Mouse (Mus musculus) forebrain, embryonic 10.5 days (tissue): Measurements from ENCODE around the gene Bbx. TPM values are rescaled to one million over a fixed set of nuclear protein-coding genes. Genes with fewer than 3 reads are reported as not detected.

Experiments used
- DNase-seq: peaks from one replicate; pipeline ENCODE4 v3.0.0-alpha.2; 2017; ENCODE audit warnings: low spot score; ENCODE audit errors: extremely low spot score
- H3K27ac ChIP-seq: fragments of 300-500 bp; sonication (generic); 2 replicates; pipeline ENCODE4 v1.5.1; 2016; ENCODE audit warnings: mild to moderate bottlenecking
- H3K27me3 ChIP-seq: fragments of 300-500 bp; sonication (generic); 2 replicates; pipeline ENCODE4 v1.6.1; 2016; ENCODE audit warnings: mild to moderate bottlenecking; ENCODE audit not compliant: poor library complexity, severe bottlenecking
- H3K36me3 ChIP-seq: fragments of 300-500 bp; sonication (generic); replicated peaks from 2 replicates; pipeline ENCODE4 v1.6.1; 2016; ENCODE audit warnings: mild to moderate bottlenecking, moderate library complexity
- H3K4me1 ChIP-seq: fragments of 300-500 bp; sonication (generic); 2 replicates; pipeline ENCODE4 v1.6.1; 2016
- H3K4me3 ChIP-seq: fragments of 300-500 bp; sonication (generic); 2 replicates; pipeline ENCODE4 v1.5.1; 2016; ENCODE audit warnings: mild to moderate bottlenecking, moderate library complexity
- H3K9me3 ChIP-seq: fragments of 300-500 bp; sonication (generic); 2 replicates; pipeline ENCODE4 v1.6.1; 2016; ENCODE audit warnings: mild to moderate bottlenecking, moderate library complexity
- WGBS: fragments of 180-500 bp; shearing (Covaris S2); methylation state at CpG from one replicate; pipeline ENCODE4 v1.1.7; 2016; 5-methylcytosine and 5-hydroxymethylcytosine counted together
- polyA plus RNA-seq: library from polyadenylated mRNA; unstranded; fragments of >200 nt; fragmentation: Nextera tagmentation; extraction: Ambion mirVana; gene quantifications from 2 replicates; pipeline ENCODE4 v1.2.1, GENCODE M21; 2016

Gene Bbx
- polyA plus RNA-seq, 1 experiment from 2014 or later = 39.4 TPM

GRCm38 (mm10) chr16:50298743-50299443, 133.3 kb downstream of the Bbx start:
- Histone ChIP-seq H3K9me3 (no peaks in the 10 kb centered on the region), H3K36me3 (no peaks in the 10 kb centered on the region), H3K27me3 (no peaks in the 10 kb centered on the region), H3K4me3 (no peak overlapping the region), H3K4me1 (peaks cover 7% of the 10 kb centered on the region), H3K27ac (no peak overlapping the region)
- DNase-seq = no peak
- WGBS = 67% methylated on average over 8 of the region's 8 CpGs

GRCm38 (mm10) chr16:50293502-50294228, 138.5 kb downstream of the Bbx start:
- DNase-seq = no peak
- Histone ChIP-seq H3K27ac (no peak overlapping the region), H3K27me3 (no peaks in the 10 kb centered on the region), H3K36me3 (no peaks in the 10 kb centered on the region), H3K4me3 (no peak overlapping the region), H3K4me1 (no peaks in the 10 kb centered on the region), H3K9me3 (no peaks in the 10 kb centered on the region)
- WGBS = 89% methylated on average over 4 of the region's 4 CpGs

- Histone ChIP-seq H3K27ac (no peak overlapping the region), H3K4me1 (no peaks in the 10 kb centered on the region), H3K36me3 (no peaks in the 10 kb centered on the region), H3K27me3 (no peaks in the 10 kb centered on the region), H3K9me3 (no peaks in the 10 kb centered on the region), H3K4me3 (no peak overlapping the region)
- DNase-seq = no peak
- 96% methylated on average over 5 of the region's 5 CpGs for WGBS
Observed at GRCm38 (mm10) chr16:50292834-50293233, 139.4 kb downstream of the Bbx start.

DNA sequence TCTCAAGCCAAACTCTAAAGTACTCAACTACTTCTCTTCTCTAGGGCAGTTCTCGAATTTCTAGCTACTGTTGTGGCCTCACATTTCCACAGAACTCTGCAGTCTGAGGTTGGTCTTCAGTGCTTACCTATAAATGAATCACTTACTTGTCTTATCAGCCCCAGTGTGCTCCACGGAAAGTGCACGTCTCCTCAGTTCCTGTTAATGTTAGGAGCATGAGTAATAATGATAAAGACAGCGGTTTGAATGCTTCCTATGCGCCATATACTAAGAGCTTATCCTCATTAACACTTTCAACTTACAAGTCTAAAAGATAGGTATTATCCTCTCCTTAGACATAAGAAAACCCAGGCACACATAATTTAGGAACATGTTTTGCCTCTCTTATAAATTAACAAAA, 142.4 kb downstream of the Bbx start:
- Histone ChIP-seq H3K27ac (no peak overlapping the region), H3K36me3 (no peaks in the 10 kb centered on the region), H3K27me3 (no peaks in the 10 kb centered on the region), H3K4me1 (no peaks in the 10 kb centered on the region), H3K9me3 (no peaks in the 10 kb centered on the region), H3K4me3 (no peak overlapping the region)
- WGBS = 91% methylated on average over 5 of the region's 5 CpGs
- DNase-seq = no peak

DNA sequence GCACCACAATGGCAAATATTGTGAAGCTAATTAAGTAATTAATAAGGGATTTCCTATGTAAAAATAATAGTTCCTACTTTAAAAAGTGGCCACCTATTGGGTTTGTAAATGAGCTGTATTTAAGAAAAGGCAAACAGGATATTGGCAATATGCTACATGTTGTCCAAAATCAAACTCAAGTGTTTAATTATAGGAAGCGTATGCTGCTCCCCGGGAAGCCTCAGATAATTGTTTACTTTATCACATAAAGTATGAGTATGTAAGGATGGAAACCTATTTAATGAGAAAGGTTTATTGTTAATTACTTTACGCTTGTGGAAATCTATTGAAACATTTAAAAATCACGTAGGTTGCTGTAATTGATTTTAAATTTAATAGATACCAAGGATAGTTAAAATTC, 159.4 kb downstream of the Bbx start:
- 89% methylated on average over 4 of the region's 4 CpGs for WGBS
- H3K27me3 ChIP-seq = no peaks in the 10 kb centered on the region
- DNase-seq = no peak
- H3K27ac ChIP-seq = no peak overlapping the region
- no peaks in the 10 kb centered on the region; the same call in 1 of the 2 replicates for H3K36me3 ChIP-seq
- H3K4me1 ChIP-seq = no peaks in the 10 kb centered on the region
- H3K4me3 ChIP-seq = no peak overlapping the region
- no peaks in the 10 kb centered on the region for H3K9me3 ChIP-seq

DNA sequence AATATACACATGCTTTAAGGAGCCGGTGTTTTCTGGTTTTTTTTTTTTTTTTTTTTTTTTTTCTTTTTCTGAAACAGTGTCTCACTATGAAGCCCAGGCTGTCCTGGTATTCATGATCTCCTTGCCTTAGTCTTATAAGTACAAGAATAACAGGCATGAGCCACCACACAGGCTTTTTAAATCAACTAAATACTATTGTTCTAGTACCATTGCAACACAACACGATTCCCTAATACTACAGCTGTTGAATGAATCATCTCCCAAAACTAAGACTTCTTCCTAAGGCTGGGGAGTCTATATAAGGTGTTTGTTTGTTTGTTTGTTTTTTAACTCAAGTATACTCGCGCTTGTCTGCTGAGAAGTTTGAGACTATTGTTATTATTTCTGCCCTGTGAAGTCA, 169.5 kb downstream of the Bbx start:
- H3K9me3 ChIP-seq = no peaks in the 10 kb centered on the region
- no peak overlapping the region for H3K4me3 ChIP-seq
- H3K27me3 ChIP-seq = no peaks in the 10 kb centered on the region
- peaks cover 17% of the 10 kb centered on the region for H3K36me3 ChIP-seq
- H3K27ac ChIP-seq = no peak overlapping the region
- 92% methylated on average over 4 of the region's 4 CpGs for WGBS
- no peaks in the 10 kb centered on the region for H3K4me1 ChIP-seq
- no peak for DNase-seq

DNA sequence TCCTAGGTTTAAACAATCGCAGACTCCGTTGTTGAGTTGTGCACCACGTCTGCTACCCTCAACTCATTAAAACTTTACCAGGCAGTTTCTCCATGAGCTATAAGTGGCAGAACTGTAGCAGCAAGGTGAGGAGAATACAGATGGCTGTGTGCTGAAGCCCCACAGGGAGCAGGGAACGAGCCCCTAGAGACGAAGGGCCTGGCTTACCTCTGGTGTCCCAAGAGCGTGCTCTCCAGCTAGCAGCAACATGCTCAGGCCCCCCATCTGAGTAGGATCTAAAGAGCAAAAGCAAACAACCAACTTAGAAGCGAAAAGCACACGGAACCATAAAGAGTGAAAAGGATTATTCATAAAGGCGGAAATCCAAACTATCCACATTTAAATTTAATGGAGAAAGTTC, 170.0 kb downstream of the Bbx start:
- Histone ChIP-seq H3K27me3 (no peaks in the 10 kb centered on the region), H3K36me3 (peaks cover 17% of the 10 kb centered on the region), H3K27ac (no peak overlapping the region), H3K4me3 (no peak overlapping the region), H3K4me1 (no peaks in the 10 kb centered on the region), H3K9me3 (no peaks in the 10 kb centered on the region)
- no peak for DNase-seq
- WGBS = 89% methylated on average over 9 of the region's 9 CpGs

- DNase-seq = no peak
- no peaks in the 10 kb centered on the region for H3K9me3 ChIP-seq
- H3K4me1 ChIP-seq = no peaks in the 10 kb centered on the region
- no peak overlapping the region for H3K27ac ChIP-seq
- peaks cover 17% of the 10 kb centered on the region for H3K36me3 ChIP-seq
- no peaks in the 10 kb centered on the region for H3K27me3 ChIP-seq
- no peak overlapping the region for H3K4me3 ChIP-seq
Observed at GRCm38 (mm10) chr16:50261741-50262140, 170.4 kb downstream of the Bbx start.

GRCm38 (mm10) chr16:50254522-50255159, 177.5 kb downstream of the Bbx start:
- no peaks in the 10 kb centered on the region for H3K36me3 ChIP-seq
- 88% methylated on average over 5 of the region's 5 CpGs for WGBS
- H3K4me1 ChIP-seq = no peaks in the 10 kb centered on the region
- no peak overlapping the region for H3K4me3 ChIP-seq
- H3K27me3 ChIP-seq = no peaks in the 10 kb centered on the region
- no peaks in the 10 kb centered on the region for H3K9me3 ChIP-seq
- no peak for DNase-seq
- no peak overlapping the region for H3K27ac ChIP-seq

- 0 out of 2 replicates have a peak, but pooled peaks cover 8% of the 10 kb centered on the region for H3K36me3 ChIP-seq
- 90% methylated on average over 6 of the region's 6 CpGs for WGBS
- no peak overlapping the region for H3K27ac ChIP-seq
- H3K4me3 ChIP-seq = no peak overlapping the region
- DNase-seq = no peak
- H3K27me3 ChIP-seq = no peaks in the 10 kb centered on the region
- H3K4me1 ChIP-seq = no peaks in the 10 kb centered on the region
- no peaks in the 10 kb centered on the region for H3K9me3 ChIP-seq
Observed at GRCm38 (mm10) chr16:50251417-50251975, 180.7 kb downstream of the Bbx start.

DNA sequence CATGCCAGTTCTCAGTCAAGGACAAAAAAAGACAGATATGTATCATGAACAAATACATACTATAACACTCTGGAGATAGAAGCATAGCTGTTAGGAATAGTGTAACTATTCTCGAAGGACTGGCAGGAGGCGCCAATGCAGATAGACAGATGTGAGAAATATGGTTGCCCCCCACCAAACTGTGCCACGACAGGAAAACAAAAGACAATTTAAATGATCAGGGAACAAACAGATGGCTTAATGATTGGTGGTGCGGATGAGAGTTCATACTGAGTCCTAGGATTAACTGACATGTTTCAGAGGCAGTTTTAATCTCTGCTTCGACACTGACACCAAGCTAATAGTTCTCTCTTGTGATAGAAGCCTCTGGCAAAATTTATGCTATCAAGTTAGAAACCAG, 181.7 kb downstream of the Bbx start:
- Histone ChIP-seq H3K36me3 (0 out of 2 replicates have a peak, but pooled peaks cover 8% of the 10 kb centered on the region), H3K9me3 (no peaks in the 10 kb centered on the region), H3K27ac (no peak overlapping the region), H3K4me1 (no peaks in the 10 kb centered on the region), H3K27me3 (no peaks in the 10 kb centered on the region), H3K4me3 (no peak overlapping the region)
- DNase-seq = no peak
- 90% methylated on average over 5 of the region's 5 CpGs for WGBS

DNA sequence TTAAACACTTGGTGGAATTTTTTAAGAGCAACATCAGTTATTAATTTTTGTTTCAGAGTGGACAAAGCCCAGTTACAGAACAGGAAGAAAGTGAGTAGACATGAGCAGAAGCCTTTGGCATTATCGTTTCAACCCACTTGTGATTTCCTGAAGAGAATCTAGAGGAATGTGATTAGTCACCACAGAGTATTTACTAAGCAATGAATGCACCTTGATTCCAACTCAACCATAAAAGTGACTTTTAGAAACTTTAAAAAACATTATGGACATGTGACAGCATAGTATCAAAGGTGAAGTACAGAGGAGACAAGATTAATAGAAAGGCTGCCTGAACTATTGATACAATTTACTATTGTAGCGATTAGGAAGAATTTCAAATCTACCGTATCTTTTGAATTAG, 183.2 kb downstream of the Bbx start:
- no peak for DNase-seq
- H3K4me1 ChIP-seq = no peaks in the 10 kb centered on the region
- H3K9me3 ChIP-seq = no peaks in the 10 kb centered on the region
- 99% methylated on average over 3 of the region's 3 CpGs for WGBS
- H3K4me3 ChIP-seq = no peak overlapping the region
- H3K27me3 ChIP-seq = no peaks in the 10 kb centered on the region
- H3K27ac ChIP-seq = no peak overlapping the region
- H3K36me3 ChIP-seq = 0 out of 2 replicates have a peak, but pooled peaks cover 8% of the 10 kb centered on the region

- no peak for DNase-seq
- 87% methylated on average over 4 of the region's 4 CpGs for WGBS
- H3K4me1 ChIP-seq = no peaks in the 10 kb centered on the region
- H3K27ac ChIP-seq = no peak overlapping the region
- no peaks in the 10 kb centered on the region for H3K9me3 ChIP-seq
- H3K27me3 ChIP-seq = no peaks in the 10 kb centered on the region
- H3K4me3 ChIP-seq = no peak overlapping the region
- peaks cover 20% of the 10 kb centered on the region for H3K36me3 ChIP-seq
Observed at GRCm38 (mm10) chr16:50242444-50242843, 189.7 kb downstream of the Bbx start.
